Mouse (Mus musculus) C2C12 (cell line): ENCODE results near the gene Scaf1.

Experiments used
- CEBPB ChIP-seq: IDR thresholded peaks from one replicate; pipeline ENCODE4 v1.6.1; 2011; ENCODE audit warnings: low read depth, mild to moderate bottlenecking, control low read depth, moderate library complexity
- CTCF ChIP-seq: IDR thresholded peaks from one replicate; pipeline ENCODE4 v1.5.1; 2011; ENCODE audit not compliant: control insufficient read depth, insufficient read depth, insufficient read length
- MYOD1 ChIP-seq: IDR thresholded peaks from one replicate; pipeline ENCODE4 v1.6.1; 2011; ENCODE audit warnings: low read depth; ENCODE audit not compliant: control insufficient read depth, insufficient read length
- USF1 ChIP-seq: IDR thresholded peaks from one replicate; pipeline ENCODE4 v1.6.1; 2011; ENCODE audit warnings: low read depth, mild to moderate bottlenecking, control low read depth, moderate library complexity

DNA sequence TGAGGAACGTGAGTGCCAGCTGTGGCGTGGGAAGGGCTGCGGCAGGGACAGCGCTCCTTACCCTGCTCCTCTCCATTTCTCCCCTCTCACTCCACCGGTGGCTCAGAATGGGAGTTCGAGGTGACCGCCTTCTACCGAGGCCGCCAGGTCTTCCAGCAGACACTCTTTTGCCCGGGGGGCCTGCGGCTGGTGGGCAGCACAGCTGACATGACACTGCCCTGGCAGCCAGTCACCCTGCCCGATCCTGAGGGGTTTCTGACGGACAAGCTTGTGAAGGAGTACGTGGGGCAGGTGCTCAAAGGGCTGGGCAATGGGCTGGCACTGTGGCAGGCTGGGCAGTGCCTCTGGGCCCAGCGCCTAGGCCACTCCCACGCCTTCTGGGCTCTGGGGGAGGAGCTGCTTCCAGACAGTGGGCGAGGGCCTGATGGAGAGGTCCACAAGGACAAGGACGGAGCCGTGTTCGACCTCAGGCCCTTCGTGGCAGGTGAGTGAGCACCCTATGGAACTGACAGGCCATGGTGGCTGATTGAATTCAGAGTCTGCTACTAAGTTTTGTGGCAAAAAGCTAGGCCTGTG lies 15.5 kb downstream of the Scaf1 start:
- TF ChIP-seq CTCF (no peak), USF1 (no peak), MYOD1 (no peak), CEBPB (no peak)
